Mouse (Mus musculus) stomach, embryonic 16.5 days (tissue): ENCODE results near the gene Map2. TPM values are rescaled to one million over a fixed set of nuclear protein-coding genes. Genes with fewer than 3 reads are reported as not detected.

ENCODE experiments used
- ATAC-seq: fragments of 200-750 bp; cut with Nextera tagmentation; 2 replicates; pipeline ENCODE4 v1.8.0; 2017; ENCODE audit warnings: moderate number of reproducible peaks, moderate TSS enrichment; ENCODE audit not compliant: insufficient read depth, low FRiP score
- H3K27ac ChIP-seq: fragments of 300-500 bp; sonication (generic); 2 replicates; pipeline ENCODE4 v1.5.1; 2014; ENCODE audit warnings: low read length
- H3K27me3 ChIP-seq: fragments of 300-500 bp; sonication (generic); 2 replicates; pipeline ENCODE4 v1.6.1; 2014; ENCODE audit warnings: low read length, control low read depth, mixed read lengths; ENCODE audit not compliant: control insufficient read depth, insufficient read depth
- H3K36me3 ChIP-seq: fragments of 300-500 bp; sonication (generic); 2 replicates; pipeline ENCODE4 v1.6.1; 2014; ENCODE audit warnings: low read length; ENCODE audit not compliant: control insufficient read depth, insufficient read depth
- H3K4me1 ChIP-seq: fragments of 300-500 bp; sonication (generic); 2 replicates; pipeline ENCODE4 v1.6.1; 2014; ENCODE audit warnings: low read length, control low read depth, mixed read lengths; ENCODE audit not compliant: control insufficient read depth, insufficient read depth
- H3K4me2 ChIP-seq: fragments of 300-500 bp; sonication (generic); 2 replicates; pipeline ENCODE4 v1.6.1; 2014; ENCODE audit warnings: low read depth, low read length, mixed read lengths
- H3K4me3 ChIP-seq: fragments of 300-500 bp; sonication (generic); replicated peaks from 2 replicates; pipeline ENCODE4 v1.5.1; 2014; ENCODE audit warnings: mild to moderate bottlenecking, low read length
- H3K9ac ChIP-seq: fragments of 300-500 bp; sonication (generic); 2 replicates; pipeline ENCODE4 v1.6.1; 2014; ENCODE audit warnings: low read length
- H3K9me3 ChIP-seq: fragments of 300-500 bp; sonication (generic); replicated peaks from 2 replicates; pipeline ENCODE4 v1.6.1; 2016; ENCODE audit warnings: low read length, control low read depth; ENCODE audit not compliant: control insufficient read depth
- WGBS: fragments of 180-500 bp; shearing (Covaris S2); extraction: QIAGEN DNeasy Blood & Tissue Kit; methylation state at CpG from one replicate; pipeline ENCODE4 v1.1.7; 2014; 5-methylcytosine and 5-hydroxymethylcytosine counted together
- polyA plus RNA-seq: library from polyadenylated mRNA; unstranded; fragments of >200 nt; fragmentation: Nextera tagmentation; extraction: Ambion mirVana; gene quantifications from 2 replicates; pipeline ENCODE4 v1.2.1, GENCODE M21; 2015

Gene Map2
- polyA plus RNA-seq, 1 experiment from 2014 or later = 19.8 TPM

DNA sequence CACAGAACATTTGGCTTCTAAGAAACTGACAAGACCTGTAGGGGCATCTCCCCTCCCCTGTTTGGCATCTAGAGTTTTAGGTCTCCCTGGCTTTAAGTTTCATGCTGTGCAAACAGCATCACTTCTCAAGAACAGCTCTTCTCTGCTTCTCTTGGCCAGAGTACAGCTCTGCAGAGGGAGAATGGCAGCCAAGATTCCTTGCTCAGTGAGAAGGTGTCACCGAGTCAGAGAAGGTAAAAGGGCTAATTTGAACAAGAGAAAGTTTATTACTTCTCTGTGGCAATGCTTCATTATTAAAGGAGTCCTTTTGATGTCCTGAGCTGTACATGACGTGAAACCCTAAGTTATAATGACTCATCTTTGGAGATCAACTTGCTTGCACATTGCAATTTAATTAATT, 10.4 kb upstream of the Map2 start:
- H3K4me3 ChIP-seq = no peak overlapping the region
- H3K36me3 ChIP-seq = no peaks in the 10 kb centered on the region
- WGBS = 64% methylated on average over 2 of the region's 2 CpGs
- H3K9me3 ChIP-seq = no peaks in the 10 kb centered on the region
- H3K27me3 ChIP-seq = no peaks in the 10 kb centered on the region
- no peaks in the 10 kb centered on the region for H3K4me1 ChIP-seq
- H3K27ac ChIP-seq = no peak overlapping the region
- H3K4me2 ChIP-seq = no peak overlapping the region
- ATAC-seq = no peak
- no peak overlapping the region for H3K9ac ChIP-seq

DNA sequence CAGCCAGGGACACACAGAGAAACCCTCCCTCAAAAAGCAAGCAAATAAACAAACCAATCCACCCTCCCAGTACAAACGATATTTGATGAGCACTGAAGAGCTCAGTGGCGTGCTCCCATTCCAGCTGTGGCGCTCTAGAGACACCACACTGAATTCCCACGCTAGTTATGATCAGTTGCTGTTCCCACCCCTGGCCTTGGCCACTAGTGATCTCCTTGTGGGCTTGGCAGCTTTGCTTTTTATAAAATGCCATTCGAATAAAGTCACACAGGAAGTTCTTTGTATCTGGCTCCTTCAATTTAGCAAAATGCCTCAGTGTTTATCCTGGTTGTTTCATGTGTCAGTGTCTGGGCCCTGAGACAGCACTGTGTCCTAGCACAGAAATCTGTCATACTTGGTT, 6.4 kb upstream of the Map2 start:
- WGBS = 44% methylated on average over 5 of the region's 5 CpGs
- Histone ChIP-seq H3K4me3 (no peak overlapping the region), H3K27ac (no peak overlapping the region), H3K9ac (no peak overlapping the region), H3K4me1 (no peaks in the 10 kb centered on the region), H3K36me3 (no peaks in the 10 kb centered on the region), H3K9me3 (no peaks in the 10 kb centered on the region), H3K4me2 (no peak overlapping the region), H3K27me3 (no peaks in the 10 kb centered on the region)
- no peak for ATAC-seq

DNA sequence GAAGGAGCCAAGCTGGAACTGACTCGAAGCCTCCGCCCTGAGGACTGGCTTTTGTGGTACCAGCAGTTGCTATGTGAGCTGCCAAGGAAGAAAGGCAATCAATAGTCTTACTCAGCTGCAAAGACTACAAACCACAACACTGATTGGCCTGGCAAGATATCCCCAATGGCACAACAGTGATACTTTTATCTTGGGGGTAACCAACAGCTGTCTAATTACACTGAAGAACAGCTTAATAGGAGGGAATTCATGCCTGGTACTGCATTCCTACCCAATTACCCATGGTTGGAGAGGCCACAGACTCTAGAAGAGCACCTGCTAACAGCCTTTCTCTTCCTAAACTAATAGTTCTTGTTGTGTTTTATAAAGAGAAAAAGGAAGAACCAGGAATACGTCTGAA, 2.9 kb upstream of the Map2 start:
- no peaks in the 10 kb centered on the region for H3K9me3 ChIP-seq
- H3K9ac ChIP-seq = no peak overlapping the region
- WGBS = 67% methylated on average over 3 of the region's 3 CpGs
- no peak overlapping the region for H3K4me3 ChIP-seq
- no peaks in the 10 kb centered on the region for H3K27me3 ChIP-seq
- no peaks in the 10 kb centered on the region for H3K36me3 ChIP-seq
- no peak for ATAC-seq
- no peak overlapping the region for H3K27ac ChIP-seq
- H3K4me2 ChIP-seq = no peak overlapping the region
- 0 out of 2 replicates have a peak, but pooled peaks cover 6% of the 10 kb centered on the region for H3K4me1 ChIP-seq

DNA sequence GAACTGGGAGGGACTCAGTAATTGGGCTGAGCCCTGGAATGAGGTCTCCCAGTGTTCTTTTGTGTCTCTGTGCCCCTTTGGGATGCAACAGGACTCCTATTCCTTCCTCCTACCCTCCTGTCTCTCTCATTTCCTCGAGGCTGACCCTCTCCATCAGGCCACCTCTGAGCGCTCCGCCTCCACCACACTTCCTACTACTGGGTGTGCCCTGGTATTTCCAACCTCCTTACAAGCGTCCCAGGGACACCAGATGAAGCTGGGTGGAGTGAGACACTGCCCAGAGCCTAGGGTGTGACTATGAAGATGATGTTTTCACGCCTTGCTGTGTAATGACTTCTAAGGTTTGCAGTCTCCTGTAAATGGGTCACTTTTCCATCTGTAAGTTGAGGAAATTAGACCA, 1.4 kb upstream of the Map2 start:
- Histone ChIP-seq H3K27ac (no peak overlapping the region), H3K4me2 (no peak overlapping the region), H3K4me1 (0 out of 2 replicates have a peak, but pooled peaks cover 6% of the 10 kb centered on the region), H3K27me3 (no peaks in the 10 kb centered on the region), H3K9me3 (no peaks in the 10 kb centered on the region), H3K9ac (no peak overlapping the region), H3K4me3 (no peak overlapping the region), H3K36me3 (no peaks in the 10 kb centered on the region)
- WGBS = 48% methylated on average over 5 of the region's 5 CpGs
- no peak for ATAC-seq

DNA sequence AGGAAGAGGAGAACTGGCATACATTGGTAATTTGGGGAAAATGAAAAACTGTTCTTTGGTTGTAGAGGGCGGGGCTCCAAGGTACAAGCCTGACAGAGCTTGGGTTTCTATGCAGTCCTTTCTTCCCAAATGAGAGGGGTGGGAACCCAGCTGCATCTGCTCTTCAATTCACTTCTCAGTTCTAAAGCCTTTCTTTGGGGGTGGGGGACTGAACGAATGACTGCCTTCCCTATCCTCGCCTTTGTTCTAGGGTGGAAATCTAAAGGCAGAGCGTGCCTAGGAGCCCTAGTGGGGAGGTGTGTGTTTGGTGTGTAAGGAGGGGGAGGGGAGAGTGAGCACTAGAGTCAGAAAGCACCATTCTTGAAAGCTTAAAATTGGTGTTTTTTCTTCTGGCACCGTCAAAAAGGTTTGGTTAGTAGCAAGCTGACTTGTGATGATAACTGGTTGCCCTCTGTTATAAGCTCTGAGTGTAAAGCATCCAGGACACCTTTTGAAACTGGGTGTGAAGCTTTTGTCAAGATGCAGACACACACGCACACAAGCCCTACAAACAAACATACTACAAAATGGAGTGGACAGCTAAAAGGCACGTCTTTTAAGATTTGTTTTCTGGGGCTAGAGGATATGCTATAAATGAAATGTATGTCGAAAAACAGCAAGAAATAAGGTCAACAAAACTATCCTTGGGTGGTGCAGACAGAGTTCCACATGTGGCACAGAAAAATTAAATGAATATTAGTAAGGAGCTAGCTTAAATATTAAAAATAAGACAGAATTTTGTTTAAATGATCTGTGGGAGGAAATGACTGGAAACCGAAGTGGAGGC, 1.2 kb downstream of the Map2 start:
- H3K27me3 ChIP-seq = no peaks in the 10 kb centered on the region
- H3K4me2 ChIP-seq = peak overlapping the region; percentile 91
- H3K4me3 ChIP-seq = peak overlapping the region; percentile 58
- no peak overlapping the region for H3K27ac ChIP-seq
- ATAC-seq = no peak
- peak overlapping the region; percentile 36 for H3K9ac ChIP-seq
- H3K9me3 ChIP-seq = no peaks in the 10 kb centered on the region
- H3K36me3 ChIP-seq = no peaks in the 10 kb centered on the region
- 23% methylated on average over 9 of the region's 9 CpGs for WGBS
- 0 out of 2 replicates have a peak, but pooled peaks cover 6% of the 10 kb centered on the region for H3K4me1 ChIP-seq

DNA sequence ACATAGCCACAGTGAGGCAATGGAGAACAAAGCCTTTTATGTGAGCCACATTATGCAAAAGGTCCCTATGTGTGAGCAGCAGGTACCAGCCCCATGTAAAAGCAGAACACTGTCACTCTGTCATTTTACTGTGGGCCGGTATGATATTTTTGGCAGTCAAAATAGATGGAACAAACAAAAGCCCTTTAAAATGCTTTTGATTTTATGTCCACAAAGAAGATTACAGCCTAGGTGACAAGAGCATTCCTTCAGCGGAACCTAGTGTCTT, 1.7 kb downstream of the Map2 start:
- H3K4me2 ChIP-seq = peak overlapping the region; percentile 6
- 61% methylated on average over 2 of the region's 2 CpGs for whole genome bisulfite sequencing
- ATAC-seq = no peak
- no peaks in the 10 kb centered on the region for H3K36me3 ChIP-seq
- no peak overlapping the region for H3K27ac ChIP-seq
- H3K4me3 ChIP-seq = no peak overlapping the region
- H3K9me3 ChIP-seq = no peaks in the 10 kb centered on the region
- H3K4me1 ChIP-seq = 0 out of 2 replicates have a peak, but pooled peaks cover 6% of the 10 kb centered on the region
- no peaks in the 10 kb centered on the region for H3K27me3 ChIP-seq
- H3K9ac ChIP-seq = no peak overlapping the region

DNA sequence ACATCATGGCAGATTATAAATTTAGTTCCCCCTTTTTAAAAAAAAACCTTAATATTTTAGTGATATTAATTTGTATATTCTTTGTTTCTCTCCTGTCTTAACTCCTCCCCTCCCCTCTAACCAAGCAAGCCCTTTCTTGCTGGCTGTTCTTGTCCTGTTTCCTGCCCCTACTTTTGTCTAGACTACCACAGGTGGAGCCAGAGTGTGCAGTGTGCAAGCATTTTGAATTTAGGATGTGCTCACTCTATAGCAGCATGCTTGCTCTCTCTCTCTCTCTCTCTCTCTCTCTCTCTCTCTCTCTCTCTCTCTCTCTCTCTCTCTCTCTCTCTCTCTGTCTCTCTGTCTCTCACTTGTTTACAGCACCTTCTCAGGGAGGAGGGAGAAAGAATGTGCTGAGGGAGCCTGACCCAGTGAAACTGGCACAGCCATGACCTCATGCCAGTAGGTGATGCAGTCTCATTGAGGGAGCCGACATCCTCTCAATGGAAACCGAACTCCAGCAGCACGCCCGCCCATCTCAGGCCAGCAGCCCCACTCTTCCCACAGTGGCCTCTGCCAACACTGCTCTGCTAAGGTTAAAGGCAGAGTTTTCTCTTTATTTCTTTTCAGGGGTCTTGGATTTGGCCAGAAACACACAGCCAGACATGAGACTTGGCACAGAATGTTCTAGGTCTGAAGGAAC, 2.6 kb downstream of the Map2 start:
- no peaks in the 10 kb centered on the region for H3K36me3 ChIP-seq
- WGBS = 55% methylated on average over 4 of the region's 4 CpGs
- H3K4me2 ChIP-seq = no peak overlapping the region
- H3K27ac ChIP-seq = no peak overlapping the region
- no peaks in the 10 kb centered on the region for H3K27me3 ChIP-seq
- H3K4me1 ChIP-seq = 0 out of 2 replicates have a peak, but pooled peaks cover 6% of the 10 kb centered on the region
- no peak overlapping the region for H3K4me3 ChIP-seq
- no peak for ATAC-seq
- no peaks in the 10 kb centered on the region for H3K9me3 ChIP-seq
- H3K9ac ChIP-seq = no peak overlapping the region

DNA sequence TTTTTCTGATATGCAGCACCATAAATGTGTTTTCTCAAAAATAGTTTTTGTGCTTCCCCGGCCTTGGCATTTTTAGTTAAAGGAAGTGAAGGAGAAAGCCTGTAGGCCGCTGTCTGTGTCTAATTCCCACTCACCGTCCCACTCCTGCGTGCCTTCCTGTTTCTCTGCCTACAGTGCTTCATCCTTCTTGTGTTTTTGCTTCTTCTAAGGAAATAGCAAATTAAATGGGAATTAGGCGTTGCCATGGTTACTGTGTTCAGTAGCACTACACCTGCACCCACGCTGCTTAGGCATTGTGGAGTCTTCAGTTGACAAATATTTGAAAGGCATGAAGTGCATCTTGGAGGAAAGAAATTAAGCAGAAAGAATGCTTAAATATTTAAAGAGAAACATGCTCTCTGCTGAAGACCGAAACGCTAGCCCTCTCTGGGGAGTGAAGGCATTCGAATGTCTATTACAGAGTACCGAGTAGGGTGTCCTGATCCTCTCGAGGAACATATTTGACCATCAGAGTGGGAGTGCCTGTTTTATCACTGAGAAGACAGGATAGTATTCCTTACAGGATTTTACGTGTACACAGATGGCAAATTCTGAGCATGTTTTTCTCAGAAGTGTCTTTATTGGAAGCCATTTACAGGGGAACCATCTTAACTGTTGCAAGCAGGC, 12.1 kb downstream of the Map2 start:
- Histone ChIP-seq H3K4me1 (no peaks in the 10 kb centered on the region), H3K4me3 (no peak overlapping the region), H3K36me3 (no peaks in the 10 kb centered on the region), H3K9ac (no peak overlapping the region), H3K27ac (no peak overlapping the region), H3K4me2 (no peak overlapping the region), H3K9me3 (no peaks in the 10 kb centered on the region), H3K27me3 (no peaks in the 10 kb centered on the region)
- 67% methylated on average over 12 of the region's 12 CpGs for WGBS
- ATAC-seq = no peak

DNA sequence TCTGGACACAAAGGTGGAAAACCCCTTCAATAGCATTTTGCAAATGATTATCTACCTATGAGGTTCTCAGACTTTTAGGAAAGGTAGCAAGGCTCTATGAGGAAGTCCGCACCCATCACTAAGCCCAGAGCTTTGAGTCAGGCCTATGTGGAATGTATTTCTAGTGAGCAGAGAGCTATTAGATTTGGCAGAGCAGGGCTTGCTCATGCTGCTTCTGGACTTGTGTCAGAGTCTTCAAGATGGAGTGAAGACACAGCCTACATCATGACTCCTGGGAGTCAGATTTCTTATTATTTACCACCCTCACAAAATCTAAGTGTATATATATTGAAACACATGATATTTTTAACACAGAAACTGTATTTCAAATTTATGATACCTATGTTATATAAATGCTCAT, 17.3 kb downstream of the Map2 start:
- H3K9ac ChIP-seq = no peak overlapping the region
- no peak overlapping the region for H3K27ac ChIP-seq
- no peaks in the 10 kb centered on the region for H3K9me3 ChIP-seq
- no peak for ATAC-seq
- H3K36me3 ChIP-seq = no peaks in the 10 kb centered on the region
- no peaks in the 10 kb centered on the region for H3K4me1 ChIP-seq
- no peak overlapping the region for H3K4me2 ChIP-seq
- WGBS = 98% methylated on average over 1 of the region's 1 CpGs
- H3K27me3 ChIP-seq = no peaks in the 10 kb centered on the region
- H3K4me3 ChIP-seq = no peak overlapping the region
